Mouse (Mus musculus): ENCODE measurements around the gene Atp6v1g2. TPM values are rescaled to one million over a fixed set of nuclear protein-coding genes. Genes with fewer than 3 reads are reported as not detected.
"Not testable (repeated sequence)": the region's sequence is repeated elsewhere in the genome, so short reads cannot be mapped to it uniquely, and the experiment has no call there.

Gene Atp6v1g2
- total and polyA plus RNA-seq, 2 experiments from 2014 or later, result 117 to 210 TPM

DNA sequence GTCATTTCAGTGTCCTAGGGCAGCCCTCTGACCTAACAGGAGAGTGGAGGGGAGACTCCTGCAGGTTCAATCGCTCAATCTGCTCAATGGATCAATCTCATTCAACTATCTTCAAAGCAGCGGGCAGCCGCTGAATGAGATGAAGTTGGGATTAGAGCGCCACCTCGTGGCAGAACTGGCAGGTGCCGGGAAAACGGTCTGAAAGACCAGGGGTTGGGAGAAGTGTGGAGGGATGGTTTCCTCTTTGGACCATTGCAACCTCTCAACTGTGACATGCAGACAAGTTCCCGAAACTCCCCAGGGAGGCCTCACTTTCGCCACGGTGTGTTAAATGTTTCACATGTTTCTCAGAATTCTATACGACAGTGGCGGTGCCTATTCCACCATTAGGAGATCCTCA is 1.4 kb upstream of the Atp6v1g2 start:
- no peaks in the 10 kb centered on the region for H3K27me3 ChIP-seq (ENCODE audit: insufficient read depth, low read length)
- ATAC-seq (ENCODE audit: low FRiP score) (no peak), DNase-seq (ENCODE audit: low spot score) (peak; percentile 86)
- no peak overlapping the region for H3K9ac ChIP-seq (replicated peaks; ENCODE audit: low read length, poor library complexity, severe bottlenecking)
- H3K27ac ChIP-seq (ENCODE audit: low read depth, low read length), result no peak overlapping the region
- H3K36me3 ChIP-seq (ENCODE audit: insufficient read depth, low read length), result peaks cover 46% of the 10 kb centered on the region
- no peaks in the 10 kb centered on the region for H3K9me3 ChIP-seq (ENCODE audit: low read length)
- no peak overlapping the region; the same call in 1 of the 2 replicates for H3K4me2 ChIP-seq (ENCODE audit: low read depth, low read length, poor library complexity, severe bottlenecking)
- 10% methylated on average over 12 of the region's 12 CpGs for WGBS
- H3K4me3 ChIP-seq (ENCODE audit: low read depth, low read length), result no peak overlapping the region
- peak; percentile 92 for TF ChIP-seq CTCF (IDR thresholded peaks at IDR 0.05)
- H3K4me1 ChIP-seq (ENCODE audit: insufficient read depth, low read length), result peaks cover 5% of the 10 kb centered on the region; the same call in 1 of the 2 replicates

DNA sequence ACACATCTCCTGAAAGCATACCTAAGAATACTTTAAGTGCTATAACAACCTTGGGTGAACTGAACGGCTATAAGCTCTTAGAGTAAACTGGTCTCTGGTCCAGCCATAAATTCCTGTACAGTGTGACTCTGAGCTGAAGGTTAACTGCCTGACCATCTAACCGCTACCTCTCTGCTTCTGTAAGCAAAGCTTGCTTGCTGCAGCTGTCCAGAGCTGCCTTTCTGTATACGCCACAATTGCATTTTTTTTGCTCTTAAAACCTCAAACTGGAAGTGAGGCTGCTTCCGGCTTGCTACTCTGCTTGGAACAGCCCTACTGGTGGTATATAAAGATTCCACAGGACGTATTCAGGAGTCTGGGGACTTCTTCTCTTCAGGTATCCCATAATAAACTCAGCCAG is 801 bp upstream of the Atp6v1g2 start:
- DNase-seq (ENCODE audit: low spot score) (no peak), ATAC-seq (ENCODE audit: low FRiP score) (no peak)
- Histone ChIP-seq H3K27ac (ENCODE audit: low read depth, low read length) (no peak overlapping the region), H3K27me3 (ENCODE audit: insufficient read depth, low read length) (no peaks in the 10 kb centered on the region), H3K4me3 (ENCODE audit: low read depth, low read length) (no peak overlapping the region), H3K36me3 (ENCODE audit: insufficient read depth, low read length) (peaks cover 42% of the 10 kb centered on the region), H3K4me2 (ENCODE audit: low read depth, low read length, poor library complexity, severe bottlenecking) (no peak overlapping the region), H3K4me1 (ENCODE audit: insufficient read depth, low read length) (peaks cover 5% of the 10 kb centered on the region; the same call in 1 of the 2 replicates), H3K9ac (replicated peaks; ENCODE audit: low read length, poor library complexity, severe bottlenecking) (no peak overlapping the region), H3K9me3 (ENCODE audit: low read length) (no peaks in the 10 kb centered on the region)
- TF ChIP-seq CTCF (IDR thresholded peaks at IDR 0.05), result no peak
- 89% methylated on average over 5 of the region's 5 CpGs for WGBS

DNA sequence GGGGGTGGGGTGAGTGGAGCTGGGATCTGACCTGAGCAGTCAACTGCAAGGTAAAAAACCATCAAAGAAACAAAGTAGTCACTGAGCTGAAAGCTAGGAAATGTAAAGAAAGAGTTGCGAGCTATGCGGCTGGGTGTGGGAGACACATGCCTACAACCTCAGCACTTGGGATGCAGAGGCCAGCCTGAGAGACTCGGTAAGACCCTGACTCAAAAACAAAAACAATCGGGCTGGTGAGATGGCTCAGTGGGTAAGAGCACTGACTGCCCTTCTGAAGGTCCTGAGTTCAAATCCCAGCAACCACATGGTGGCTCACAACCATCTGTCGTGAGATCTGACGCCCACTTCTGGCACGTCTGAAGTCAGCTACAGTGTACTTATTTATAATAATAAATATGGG is 630 bp downstream of the Atp6v1g2 start:
- not testable (repeated sequence) for H3K4me1 ChIP-seq (ENCODE audit: insufficient read depth, low read length); H3K27ac ChIP-seq (ENCODE audit: low read depth, low read length); ATAC-seq (ENCODE audit: low FRiP score); H3K9me3 ChIP-seq (ENCODE audit: low read length); H3K4me2 ChIP-seq (ENCODE audit: low read depth, low read length, poor library complexity, severe bottlenecking); H3K9ac ChIP-seq (replicated peaks; ENCODE audit: low read length, poor library complexity, severe bottlenecking); DNase-seq (ENCODE audit: low spot score); H3K27me3 ChIP-seq (ENCODE audit: insufficient read depth, low read length); H3K4me3 ChIP-seq (ENCODE audit: low read depth, low read length)
- H3K36me3 ChIP-seq (ENCODE audit: insufficient read depth, low read length), result peaks cover 32% of the 10 kb centered on the region
- 84% methylated on average over 7 of the region's 7 CpGs for WGBS

DNA sequence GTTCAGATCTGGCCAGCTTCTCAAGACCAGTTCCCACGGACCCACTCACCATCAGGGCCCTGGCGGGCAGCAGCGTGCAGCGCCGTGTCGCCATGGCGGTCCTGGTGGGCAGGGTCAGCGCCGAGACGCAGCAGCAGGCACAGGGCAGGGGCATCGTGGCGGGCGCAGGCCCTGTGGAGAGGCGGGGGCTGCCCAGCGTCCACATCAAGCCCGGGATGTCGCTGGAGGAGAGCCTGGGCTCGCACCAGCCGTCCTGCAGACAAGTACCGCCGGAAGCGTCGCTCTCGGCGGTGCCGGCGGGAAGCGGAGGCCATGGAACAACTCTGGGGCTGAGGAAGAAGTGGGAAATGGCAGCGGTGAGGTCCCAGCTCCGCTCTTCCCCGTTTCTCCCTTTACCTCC is 1.4 kb downstream of the Atp6v1g2 start:
- no peak for ATAC-seq (ENCODE audit: low FRiP score)
- H3K36me3 ChIP-seq (ENCODE audit: insufficient read depth, low read length), result peaks cover 24% of the 10 kb centered on the region
- 4% methylated on average over 27 of the region's 31 CpGs for WGBS

DNA sequence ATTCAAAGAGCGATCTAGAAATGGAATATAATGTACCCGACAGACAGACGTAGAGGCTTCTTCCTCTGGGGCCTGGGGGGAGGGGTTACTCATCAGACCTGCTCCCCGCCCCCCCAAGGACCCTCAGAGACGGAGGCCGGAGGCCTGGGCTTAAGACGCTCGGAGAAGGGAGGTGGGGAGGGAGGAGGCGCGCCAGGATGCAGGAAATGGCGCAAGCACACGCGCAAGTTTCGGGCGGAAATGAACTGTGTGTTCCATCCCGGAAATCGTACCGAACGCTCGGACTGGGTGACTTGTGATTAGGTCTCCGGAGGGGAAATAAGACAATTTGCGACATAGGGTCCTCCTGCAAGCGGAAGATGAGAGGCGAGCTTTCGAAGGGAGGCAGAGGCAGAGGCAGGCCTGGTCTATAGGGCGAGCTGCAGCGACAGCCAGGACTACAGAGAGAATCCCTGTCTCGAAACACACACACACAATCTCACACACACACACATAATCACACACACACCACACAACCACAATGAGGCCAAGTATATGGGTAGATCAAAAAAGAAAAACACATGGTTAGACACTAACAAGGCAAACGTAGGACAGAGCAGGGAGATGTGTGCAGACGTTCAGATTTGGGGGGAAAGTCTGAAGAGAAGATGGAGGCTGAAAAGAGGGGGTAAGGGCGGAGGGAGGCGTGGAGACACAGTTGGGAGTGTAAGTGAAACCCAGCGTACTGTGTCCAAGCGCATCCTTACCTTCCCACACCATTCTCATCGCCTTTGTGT is 2.3 kb downstream of the Atp6v1g2 start, which contains the start of gene Nfkbil1:
Nfkbil1 (minus strand) TSS at position 179 of the 776 bp plus-strand sequence.
- peaks cover 5% of the 10 kb centered on the region; the same call in 1 of the 2 replicates for H3K4me1 ChIP-seq (ENCODE audit: insufficient read depth, low read length)
- peak; percentile 98 for DNase-seq (ENCODE audit: low spot score)
- H3K27ac ChIP-seq (ENCODE audit: low read depth, low read length), result peak within 1 kb of the TSS; percentile 92
- no peaks in the 10 kb centered on the region for H3K9me3 ChIP-seq (ENCODE audit: low read length)
- H3K4me3 ChIP-seq (ENCODE audit: low read depth, low read length), result peak within 1 kb of the TSS; percentile 42
- peak within 1 kb of the TSS; percentile 66 for H3K9ac ChIP-seq (replicated peaks; ENCODE audit: low read length, poor library complexity, severe bottlenecking)
- WGBS, result under 1% methylated on average over 35 of the region's 35 CpGs
- peaks cover 21% of the 10 kb centered on the region for H3K36me3 ChIP-seq (ENCODE audit: insufficient read depth, low read length)
- peak within 1 kb of the TSS; percentile 89 for H3K4me2 ChIP-seq (ENCODE audit: low read depth, low read length, poor library complexity, severe bottlenecking)
- peak; percentile 82 for ATAC-seq (ENCODE audit: low FRiP score)
- TF ChIP-seq CTCF (IDR thresholded peaks at IDR 0.05), result no peak
- H3K27me3 ChIP-seq (ENCODE audit: insufficient read depth, low read length), result no peaks in the 10 kb centered on the region

More for the DNA sequence above, 1.4 kb downstream of the Atp6v1g2 start:
- Histone ChIP-seq H3K9me3 (ENCODE audit: low read length) (no peaks in the 10 kb centered on the region), H3K4me3 (ENCODE audit: low read depth, low read length) (peak overlapping the region; percentile 42), H3K27me3 (ENCODE audit: insufficient read depth, low read length) (no peaks in the 10 kb centered on the region), H3K4me2 (ENCODE audit: low read depth, low read length, poor library complexity, severe bottlenecking) (peak overlapping the region; percentile 89), H3K4me1 (ENCODE audit: insufficient read depth, low read length) (peaks cover 5% of the 10 kb centered on the region; the same call in 1 of the 2 replicates), H3K9ac (replicated peaks; ENCODE audit: low read length, poor library complexity, severe bottlenecking) (peak overlapping the region; percentile 66), H3K27ac (ENCODE audit: low read depth, low read length) (peak overlapping the region; percentile 92)
- DNase-seq (ENCODE audit: low spot score), result no peak
- no peak for TF ChIP-seq CTCF (IDR thresholded peaks at IDR 0.05)

DNA sequence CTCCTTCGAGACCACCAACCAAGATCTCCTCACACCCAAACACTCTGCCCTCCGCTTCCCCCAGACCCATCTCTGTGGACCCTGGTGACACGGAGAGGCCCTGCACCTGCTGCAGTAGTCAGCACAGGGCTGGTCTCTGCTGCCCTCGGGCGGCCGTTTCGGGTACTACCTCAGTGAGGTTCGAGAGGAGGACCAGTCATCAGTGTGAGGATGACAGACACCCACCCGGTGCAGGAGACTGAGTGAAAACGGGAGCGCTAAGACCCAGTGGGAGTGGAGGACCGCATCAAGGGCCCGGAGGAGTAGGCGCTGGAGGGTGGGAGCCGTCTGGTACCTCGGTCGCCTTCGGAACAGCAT is 2.9 kb downstream of the Atp6v1g2 start:
- peak; percentile 100 for TF ChIP-seq CTCF (IDR thresholded peaks at IDR 0.05)

More for the DNA sequence above, 2.9 kb downstream of the Atp6v1g2 start:
- Histone ChIP-seq H3K4me2 (ENCODE audit: low read depth, low read length, poor library complexity, severe bottlenecking) (peak overlapping the region; percentile 89), H3K9ac (replicated peaks; ENCODE audit: low read length, poor library complexity, severe bottlenecking) (peak overlapping the region; percentile 66), H3K36me3 (ENCODE audit: insufficient read depth, low read length) (peaks cover 15% of the 10 kb centered on the region; the same call in 1 of the 2 replicates), H3K9me3 (ENCODE audit: low read length) (no peaks in the 10 kb centered on the region), H3K4me1 (ENCODE audit: insufficient read depth, low read length) (peaks cover 5% of the 10 kb centered on the region; the same call in 1 of the 2 replicates), H3K27ac (ENCODE audit: low read depth, low read length) (peak overlapping the region; percentile 92), H3K4me3 (ENCODE audit: low read depth, low read length) (peak overlapping the region; percentile 42), H3K27me3 (ENCODE audit: insufficient read depth, low read length) (no peaks in the 10 kb centered on the region)
- under 1% methylated on average over 18 of the region's 18 CpGs for WGBS
- ATAC-seq (ENCODE audit: low FRiP score) (peak; percentile 90), DNase-seq (ENCODE audit: low spot score) (peak; percentile 95)
